Mouse (Mus musculus): Measurements from ENCODE around the gene Paqr4.

Paqr4 gene

DNA sequence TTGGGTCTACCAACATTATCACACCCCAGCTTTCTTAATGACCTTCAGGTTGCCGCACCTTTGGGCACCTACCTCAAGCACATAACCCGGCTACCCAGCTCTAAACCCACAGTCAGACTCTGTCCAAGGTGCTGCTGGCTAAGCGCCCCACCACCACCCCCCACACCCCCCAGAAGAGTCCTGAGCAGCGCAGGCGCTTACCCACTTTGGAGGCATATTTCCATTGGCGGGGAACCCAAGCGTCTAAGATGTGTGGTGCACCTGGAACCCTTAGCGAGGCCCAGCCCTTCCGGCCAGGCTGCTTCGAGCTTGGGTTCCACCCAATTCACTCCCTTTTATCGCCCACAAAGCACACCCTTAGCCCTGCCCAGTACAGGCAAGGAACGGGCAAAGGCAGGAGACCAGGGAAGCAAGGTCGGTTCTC lies at the start of gene Paqr4:
Gene Paqr4, minus strand, starts transcription at position 270 of the 424 bp plus-strand sequence.
- ChIA-PET CTCF (interaction anchor here (0.8 to 3.2 kb wide), 17 partner anchors 8 to 181 kb away, joined by 3 to 29 read pairs (median 4); partner anchors contain the start of genes Prss32 (in 3 of the 4) and Prss41 (in 3 of the 4)), POLR2A (interaction anchor here (0.6 to 15.7 kb wide), 39 partner anchors 8 to 809 kb away, joined by 3 to 197 read pairs (median 4); partner anchors contain the start of genes Pkmyt1 (in 4 of the 4), 1520401A03Rik (in 2 of the 4), Prss32 (in 2 of the 4) and Prss41 (in 2 of the 4))

DNA sequence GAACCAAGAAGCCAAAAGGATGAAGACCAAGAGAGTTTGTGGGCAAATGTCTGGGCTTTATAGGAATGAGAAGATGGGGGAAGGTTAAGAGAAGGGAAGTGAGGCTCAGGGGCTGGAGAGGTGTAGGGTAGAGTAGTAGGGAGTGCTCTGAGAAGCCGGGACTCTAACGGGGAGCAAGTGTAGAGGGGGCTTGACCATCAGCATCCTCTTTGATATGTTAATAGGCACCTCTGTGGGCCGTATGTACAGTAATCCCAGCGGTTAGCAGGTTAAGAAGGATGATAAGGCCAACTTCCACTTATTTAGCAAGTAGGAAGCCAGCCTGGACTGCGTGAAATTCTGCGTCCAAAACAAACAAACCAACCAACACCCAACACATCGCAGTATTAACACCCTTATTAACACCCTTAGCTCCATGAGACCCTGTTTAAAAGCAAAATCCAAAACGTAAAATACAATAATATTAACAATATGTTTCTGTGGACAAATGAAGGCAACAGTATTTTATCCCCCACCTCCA lies 49.1 kb upstream of the Paqr4 start:
- CTCF ChIA-PET: interaction anchor here in 3 of 4 experiments (1.0 to 1.7 kb wide), 4 partner anchors 11 to 54 kb away, joined by 3 to 5 read pairs (median 3); partner anchors contain the start of genes Prss32 (in 1 of the 3) and Prss41 (in 1 of the 3)
- POLR2A ChIA-PET: interaction anchor here in 3 of 4 experiments (1.0 to 8.9 kb wide), 16 partner anchors 9 to 53 kb away, joined by 3 to 219 read pairs (median 4); partner anchors contain the start of gene Elob (in 1 of the 3)

DNA sequence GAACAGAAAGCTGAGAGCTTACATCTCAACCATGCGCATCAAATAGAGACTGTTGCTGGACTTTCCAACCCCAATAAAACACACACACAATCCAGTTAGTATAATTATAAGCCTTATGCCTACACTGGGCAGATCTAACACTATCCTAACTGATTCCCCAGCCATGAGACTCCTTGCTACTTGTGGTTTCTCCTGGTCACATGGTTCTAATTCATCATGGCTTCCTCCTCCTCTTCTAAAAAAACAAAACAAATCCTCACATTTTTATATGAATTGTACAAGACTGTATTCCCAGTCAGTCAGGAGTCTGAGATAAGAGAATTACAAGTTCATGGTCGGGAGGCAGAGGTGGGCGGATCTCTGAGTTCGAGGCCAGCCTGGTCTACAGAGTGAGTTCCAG lies 48.3 kb upstream of the Paqr4 start:
- ChIA-PET POLR2A (interaction anchor here in 3 of 4 experiments (0.5 to 8.9 kb wide), 18 partner anchors 11 to 190 kb away, joined by 3 to 219 read pairs (median 6); partner anchors contain the start of genes Elob (in 1 of the 3), Zfp13 (in 1 of the 3) and Zscan10 (in 1 of the 3)), CTCF (interaction anchor here in 2 of 4 experiments (0.9 to 1.7 kb wide), 2 partner anchors 33 to 89 kb away, joined by 4 to 5 read pairs; no protein-coding TSS in a partner anchor)

DNA sequence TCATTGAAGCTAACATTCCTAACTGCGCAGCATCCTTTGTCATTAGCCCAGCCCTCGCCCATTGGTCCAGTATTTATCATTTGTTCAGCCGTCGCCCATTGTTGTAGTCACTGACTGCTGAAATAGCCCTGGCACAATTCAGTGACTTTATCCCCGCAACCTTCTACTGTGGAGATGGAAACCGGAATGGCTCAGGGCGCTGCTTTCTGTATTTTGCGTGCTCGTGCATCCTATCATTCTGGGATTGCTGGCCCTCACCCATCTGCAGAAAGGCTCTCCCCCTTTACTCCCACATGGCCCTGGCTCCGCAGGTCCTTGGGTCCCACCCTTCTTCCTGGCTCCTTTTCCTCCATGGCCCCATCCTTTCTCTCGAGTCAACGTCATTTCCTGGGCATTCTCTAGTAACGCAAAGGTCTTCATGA lies 45.9 kb upstream of the Paqr4 start:
- ChIA-PET CTCF (interaction anchor here in 2 of 4 experiments (0.6 to 3.3 kb wide), 4 partner anchors 57 to 183 kb away, joined by 3 to 16 read pairs (median 4); partner anchors contain the start of genes Prss32 (in 2 of the 2) and Prss41 (in 2 of the 2)), POLR2A (interaction anchor here in 3 of 4 experiments (0.6 to 8.9 kb wide), 13 partner anchors 9 to 192 kb away, joined by 3 to 219 read pairs (median 5); partner anchors contain the start of gene Flywch1 (in 1 of the 3))

DNA sequence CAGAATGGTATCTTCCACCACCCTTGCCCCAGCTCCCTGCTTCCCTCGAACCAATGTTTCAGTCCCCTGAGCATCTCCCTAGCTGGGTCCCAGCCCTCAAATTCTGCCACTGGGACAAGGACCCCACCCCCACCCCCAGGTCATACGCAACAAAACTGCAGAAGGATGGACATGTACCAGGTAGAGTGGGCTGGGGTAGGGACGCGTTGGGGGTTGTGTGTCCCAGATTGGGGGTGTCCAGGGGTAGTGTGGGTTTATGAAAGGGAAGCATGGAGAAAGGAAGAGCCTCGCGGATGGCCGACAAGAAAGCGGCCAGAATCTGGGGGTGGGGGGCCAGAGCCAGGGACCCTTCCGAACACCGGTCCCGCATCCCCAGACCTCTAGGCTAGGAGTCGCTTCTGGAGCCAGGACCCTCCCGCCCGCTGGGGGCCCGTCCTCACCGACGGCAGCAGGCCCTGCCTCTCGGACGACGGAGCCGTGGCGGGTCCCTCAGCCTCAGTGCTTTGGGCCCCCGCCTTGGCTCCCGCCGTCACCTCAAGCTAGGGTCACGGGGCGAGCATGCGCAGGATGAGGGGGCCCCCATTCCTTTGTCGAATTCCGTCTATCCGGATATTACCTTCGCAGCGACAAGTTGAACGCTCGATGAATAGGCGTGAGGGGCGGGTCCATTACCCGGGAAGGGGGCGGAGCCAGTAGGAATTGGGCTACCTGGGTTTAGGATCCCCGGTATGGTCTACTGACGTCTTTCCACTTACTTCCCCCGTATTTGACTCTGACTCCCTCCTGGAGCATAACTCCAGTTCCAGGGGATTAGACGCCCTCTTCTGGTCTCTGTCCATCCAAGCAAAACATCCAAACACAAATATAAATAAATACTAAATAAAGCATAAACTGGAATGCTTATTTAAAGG lies 45.1 kb upstream of the Paqr4 start, which contains the start of gene Flywch2:
Gene Flywch2, minus strand, starts transcription at position 521 of the 911 bp plus-strand sequence.
- CTCF ChIA-PET: interaction anchor here in 2 of 4 experiments (0.6 to 3.3 kb wide), 4 partner anchors 58 to 183 kb away, joined by 3 to 16 read pairs (median 4); partner anchors contain the start of genes Prss32 (in 2 of the 2) and Prss41 (in 2 of the 2)
- POLR2A ChIA-PET: interaction anchor here in 3 of 4 experiments (0.6 to 16.9 kb wide), 17 partner anchors 10 to 192 kb away, joined by 3 to 219 read pairs (median 5); partner anchors contain the start of gene Flywch1 (in 1 of the 3)

DNA sequence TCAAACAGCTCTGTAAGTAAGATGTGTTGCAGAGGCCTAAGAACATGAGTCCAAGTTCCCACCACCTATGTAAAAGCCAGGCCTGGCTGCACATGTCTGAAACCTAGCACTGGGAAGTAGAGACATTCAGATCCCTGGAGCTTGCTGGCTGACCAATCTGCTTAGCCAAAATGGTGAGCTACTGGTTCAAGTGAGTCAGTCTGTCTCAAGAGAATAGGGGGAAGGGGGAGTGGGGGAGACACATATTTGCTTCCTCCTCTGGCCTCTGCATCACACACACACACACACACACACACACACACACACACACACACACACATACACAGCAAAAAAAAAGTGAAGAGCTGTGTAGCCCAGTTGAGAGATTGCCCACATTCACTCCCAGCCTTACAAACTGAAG lies 42.7 kb upstream of the Paqr4 start:
- ChIA-PET CTCF (interaction anchor here in 3 of 4 experiments (0.6 to 0.9 kb wide), 5 partner anchors 10 to 61 kb away, joined by 3 to 5 read pairs (median 3); partner anchors contain the start of genes Prss32 (in 2 of the 3), Prss41 (in 2 of the 3) and Prss33 (in 1 of the 3)), POLR2A (interaction anchor here in 2 of 4 experiments (0.6 to 16.9 kb wide), 8 partner anchors 8 to 51 kb away, joined by 3 to 205 read pairs (median 4); no protein-coding TSS in a partner anchor)

DNA sequence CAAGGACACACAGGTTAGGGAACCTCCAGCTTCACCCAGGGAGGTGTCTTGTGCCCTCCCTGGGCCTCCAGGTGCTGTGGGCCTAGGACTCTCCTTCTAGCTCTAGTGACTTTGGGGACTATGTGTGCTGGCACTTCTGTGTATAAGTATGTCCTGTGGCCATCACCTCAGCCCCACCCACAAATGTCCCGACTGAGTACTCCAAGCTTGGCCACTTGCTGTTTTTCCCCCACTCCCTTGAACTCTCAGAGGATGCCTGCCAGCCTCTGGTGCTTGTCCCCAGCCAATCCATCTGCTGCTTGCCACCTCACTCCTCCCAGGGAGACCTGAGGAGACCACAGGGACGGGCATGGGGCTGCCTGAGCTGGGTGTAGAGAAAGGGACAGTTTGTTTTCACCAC lies 37.8 kb upstream of the Paqr4 start:
- CTCF ChIA-PET: interaction anchor here in 3 of 4 experiments (0.5 to 1.1 kb wide), 6 partner anchors 18 to 174 kb away, joined by 3 to 8 read pairs (median 3); partner anchors contain the start of genes Prss32 (in 1 of the 3) and Prss41 (in 1 of the 3)
- POLR2A ChIA-PET: interaction anchor here (0.6 to 16.9 kb wide), 15 partner anchors 9 to 305 kb away, joined by 3 to 205 read pairs (median 4); partner anchors contain the start of genes Srrm2 (in 2 of the 4), Prss32 (in 1 of the 4) and Prss41 (in 1 of the 4)

DNA sequence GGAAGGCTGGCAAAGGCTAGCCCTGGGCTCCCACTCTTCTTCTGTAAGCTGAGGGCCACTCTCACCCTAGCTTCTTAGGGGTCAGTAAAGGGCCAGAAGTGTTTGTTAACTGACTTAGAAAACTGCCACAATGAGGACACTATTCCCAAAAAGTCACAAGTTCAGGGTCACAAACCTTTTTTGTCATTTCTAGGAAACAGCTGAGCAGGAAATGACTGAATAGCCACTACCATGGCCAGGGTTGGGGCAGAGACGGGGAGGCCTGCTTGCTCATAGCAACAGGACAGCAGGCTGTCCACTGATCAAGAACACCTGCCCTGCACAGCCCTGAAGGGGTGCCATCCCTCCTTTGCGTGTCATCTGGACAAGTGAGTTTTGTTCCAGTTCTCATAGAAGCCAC lies 36.5 kb upstream of the Paqr4 start:
- CTCF ChIA-PET: interaction anchor here in 1 of 4 experiments (0.8 to 3.1 kb wide), 2 partner anchors 66 to 113 kb away, joined by 3 to 24 read pairs; partner anchors contain the start of genes Prss32 and Prss41
- POLR2A ChIA-PET: interaction anchor here in 2 of 4 experiments (0.7 to 16.9 kb wide), 7 partner anchors 11 to 66 kb away, joined by 3 to 205 read pairs (median 10); partner anchors contain the start of genes Prss32 (in 1 of the 2) and Prss41 (in 1 of the 2)

DNA sequence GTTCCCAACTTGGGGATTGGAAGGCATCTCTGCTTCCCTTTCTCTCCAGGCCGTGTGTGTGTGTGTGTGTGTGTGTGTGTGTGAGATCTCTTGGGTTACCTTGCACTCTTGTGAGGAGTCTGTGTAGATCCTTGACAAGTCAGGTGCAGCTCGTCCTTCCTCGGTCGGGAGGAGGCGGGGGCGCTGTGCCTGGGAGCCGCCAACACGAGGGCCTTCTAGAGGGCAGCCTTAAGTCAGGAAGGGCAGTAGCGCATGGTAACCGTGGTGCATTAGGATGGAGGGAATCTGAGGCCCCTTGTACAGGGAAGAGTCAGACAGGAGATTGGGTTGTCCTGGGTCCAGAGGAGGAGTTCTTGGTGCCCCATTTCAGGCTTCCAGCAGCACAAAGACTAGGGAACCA lies 35.5 kb upstream of the Paqr4 start:
- ChIA-PET CTCF (interaction anchor here in 3 of 4 experiments (0.5 to 3.1 kb wide), 7 partner anchors 27 to 431 kb away, joined by 3 to 24 read pairs (median 3); partner anchors contain the start of genes Prss32 (in 3 of the 3) and Prss41 (in 3 of the 3)), POLR2A (interaction anchor here in 3 of 4 experiments (0.6 to 16.9 kb wide), 11 partner anchors 12 to 826 kb away, joined by 3 to 205 read pairs (median 4); partner anchors contain the start of genes Elob (in 1 of the 3), Prss32 (in 1 of the 3) and Prss41 (in 1 of the 3))

DNA sequence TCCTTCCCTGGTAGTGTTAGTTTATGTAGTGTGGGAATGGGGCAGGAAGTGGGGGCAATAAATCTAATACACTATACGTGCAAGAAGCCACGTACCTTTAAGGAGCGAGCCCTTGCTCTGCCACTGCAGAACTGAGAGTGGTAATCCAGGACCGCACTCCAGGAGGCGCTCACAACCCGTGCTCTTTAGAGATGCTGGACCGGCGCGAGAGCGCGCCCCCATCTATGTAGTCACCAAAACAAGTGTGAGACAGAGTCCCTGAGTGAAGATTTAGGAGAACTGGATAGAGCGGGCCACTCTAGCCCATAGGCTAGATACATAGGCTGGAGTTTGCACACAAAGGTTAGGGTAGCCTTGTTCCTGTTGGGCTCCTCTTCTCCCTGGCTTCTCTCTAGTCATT lies 33.4 kb upstream of the Paqr4 start:
- POLR2A ChIA-PET: interaction anchor here (0.6 to 16.9 kb wide), 19 partner anchors 10 to 768 kb away, joined by 3 to 205 read pairs (median 4); partner anchors contain the start of genes Prss32 (in 4 of the 4), Prss41 (in 4 of the 4), Flywch2 (in 2 of the 4) and Elob (in 1 of the 4)
- CTCF ChIA-PET: interaction anchor here (0.6 to 3.7 kb wide), 23 partner anchors 9 to 186 kb away, joined by 3 to 23 read pairs (median 4); partner anchors contain the start of genes Prss32 (in 4 of the 4) and Prss41 (in 4 of the 4)

DNA sequence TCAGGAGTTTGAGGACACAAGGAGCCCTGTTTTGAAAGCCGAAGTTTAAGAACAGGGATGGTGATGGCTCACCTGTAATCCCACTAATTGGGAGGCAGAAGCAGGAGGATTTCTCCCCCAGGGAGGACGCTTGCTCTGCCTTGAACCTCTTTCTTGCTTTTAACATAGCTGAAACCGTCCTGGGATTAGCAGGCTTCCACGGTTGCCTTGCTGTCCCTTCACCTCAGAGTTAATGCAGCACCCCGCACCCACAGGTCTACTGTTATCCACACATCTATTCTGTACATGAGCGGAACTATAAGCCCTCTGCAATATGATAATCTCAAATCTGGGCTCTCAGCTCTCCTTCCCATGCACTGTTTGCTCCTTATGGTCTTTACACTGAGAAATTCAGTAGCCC lies 33.0 kb upstream of the Paqr4 start:
- CTCF ChIA-PET: interaction anchor here (0.6 to 3.7 kb wide), 25 partner anchors 10 to 187 kb away, joined by 3 to 23 read pairs (median 4); partner anchors contain the start of genes Prss32 (in 4 of the 4), Prss41 (in 4 of the 4) and Prss33 (in 1 of the 4)

DNA sequence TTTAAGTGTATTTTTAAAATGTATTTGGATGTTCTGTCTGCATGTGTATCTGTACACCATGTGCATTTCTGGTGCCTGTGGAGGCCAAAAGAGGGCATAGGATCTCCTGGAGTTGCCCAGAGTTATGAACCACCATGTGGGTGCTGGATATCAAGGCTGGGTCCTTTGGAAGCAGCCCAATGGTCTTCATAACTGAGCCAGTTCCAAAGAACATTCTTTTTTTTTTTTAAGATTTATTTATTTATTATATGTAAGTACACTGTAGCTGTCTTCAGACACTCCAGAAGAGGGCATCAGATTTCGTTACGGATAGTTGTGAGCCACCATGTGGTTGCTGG lies 31.5 kb upstream of the Paqr4 start:
- ChIA-PET CTCF (interaction anchor here in 2 of 4 experiments (1.6 to 3.7 kb wide), 6 partner anchors 64 to 188 kb away, joined by 4 to 23 read pairs (median 8); partner anchors contain the start of genes Prss32 (in 2 of the 2), Prss41 (in 2 of the 2) and Prss33 (in 1 of the 2)), POLR2A (interaction anchor here in 3 of 4 experiments (0.8 to 16.9 kb wide), 8 partner anchors 10 to 78 kb away, joined by 3 to 205 read pairs (median 5); partner anchors contain the start of gene Elob (in 1 of the 3))

More for the DNA sequence above, 33.0 kb upstream of the Paqr4 start:
- POLR2A ChIA-PET: interaction anchor here (0.6 to 16.9 kb wide), 22 partner anchors 10 to 174 kb away, joined by 3 to 205 read pairs (median 3); partner anchors contain the start of genes Prss32 (in 4 of the 4), Prss41 (in 4 of the 4), Flywch2 (in 2 of the 4) and Elob (in 1 of the 4)

DNA sequence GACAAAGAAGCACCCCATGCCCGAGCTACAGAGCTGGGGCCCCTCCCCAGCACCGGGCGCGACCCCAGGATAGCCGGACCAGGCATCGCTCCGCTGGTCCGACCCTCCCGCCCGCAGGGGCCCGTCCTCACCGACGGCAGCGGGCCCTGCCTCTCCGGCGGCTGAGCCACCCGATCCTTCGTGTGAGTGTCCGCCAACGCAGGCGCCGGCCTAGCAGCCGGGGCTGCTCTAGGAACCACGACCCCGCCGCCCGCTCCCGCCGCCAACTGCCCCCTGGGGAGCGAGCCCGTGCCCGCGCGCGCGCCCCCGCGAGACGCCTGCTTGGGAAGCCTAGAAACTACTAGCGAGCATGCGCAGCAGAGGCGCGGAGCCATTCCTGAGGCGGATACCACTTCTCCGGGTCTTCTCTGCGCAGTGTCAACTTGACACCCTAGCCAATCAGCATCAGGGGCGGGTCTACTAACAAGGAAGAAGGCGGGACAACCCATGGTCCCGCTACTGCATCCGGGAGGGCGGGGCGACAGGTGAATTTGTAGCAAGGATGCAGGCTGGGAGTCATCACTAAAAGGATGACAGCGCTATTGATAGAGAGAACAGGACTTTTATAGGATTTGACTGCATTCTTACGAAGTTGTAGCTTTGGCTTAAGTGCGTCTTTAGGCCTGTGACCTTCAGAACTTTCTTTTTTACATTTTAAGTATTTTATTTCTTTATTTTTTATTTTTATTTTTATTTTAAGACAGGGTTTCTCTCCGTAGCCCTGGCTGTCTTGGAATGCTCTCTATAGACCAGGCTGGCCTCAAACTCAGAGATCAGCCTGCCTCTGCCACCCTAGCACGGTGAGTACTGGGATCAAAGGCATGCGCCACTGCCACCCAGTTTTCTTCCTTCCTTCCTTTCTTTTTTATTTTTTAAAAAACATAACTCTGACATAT lies 30.9 kb upstream of the Paqr4 start, which contains the start of gene Flywch1:
Gene Flywch1, minus strand, starts transcription at position 319 of the 935 bp plus-strand sequence.
- ChIA-PET POLR2A (interaction anchor here in 3 of 4 experiments (0.8 to 16.9 kb wide), 11 partner anchors 14 to 58 kb away, joined by 3 to 205 read pairs (median 4); partner anchors contain the start of genes Elob (in 1 of the 3) and Flywch2 (in 1 of the 3)), CTCF (interaction anchor here in 3 of 4 experiments (0.5 to 3.7 kb wide), 4 partner anchors 23 to 75 kb away, joined by 3 to 23 read pairs (median 8); partner anchors contain the start of genes Prss32 (in 2 of the 3) and Prss41 (in 2 of the 3))

DNA sequence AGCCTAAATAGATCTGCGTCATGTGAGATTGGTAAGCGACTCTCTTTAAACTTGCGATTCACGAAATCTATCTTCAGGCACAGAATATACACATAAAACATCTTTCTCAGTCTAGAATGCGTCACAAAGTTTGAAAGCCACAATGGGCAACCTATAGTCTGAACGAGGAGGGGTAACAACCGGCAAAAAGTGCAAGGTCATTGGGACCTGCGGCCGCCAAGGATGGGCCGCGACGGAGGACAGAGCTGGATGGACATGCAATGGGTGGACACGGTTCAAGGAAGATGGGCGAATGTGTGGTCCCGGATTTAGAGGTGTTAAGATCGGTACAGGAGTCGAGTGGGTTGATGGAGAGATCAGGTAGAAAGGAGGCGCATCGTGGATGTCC lies 30.2 kb upstream of the Paqr4 start:
- ChIA-PET POLR2A (interaction anchor here in 3 of 4 experiments (0.6 to 16.9 kb wide), 16 partner anchors 12 to 553 kb away, joined by 3 to 205 read pairs (median 3); partner anchors contain the start of genes Flywch2 (in 1 of the 3), Prss32 (in 1 of the 3) and Prss41 (in 1 of the 3)), CTCF (interaction anchor here in 2 of 4 experiments (0.5 to 2.0 kb wide), 3 partner anchors 22 to 76 kb away, joined by 3 to 13 read pairs (median 4); partner anchors contain the start of genes Prss32 (in 1 of the 2) and Prss41 (in 1 of the 2))
